Mouse (Mus musculus): Measurements from ENCODE around the gene Mctp2. TPM values are rescaled to one million over a fixed set of nuclear protein-coding genes. Genes with fewer than 3 reads are reported as not detected.

Gene Mctp2
- polyA plus RNA-seq, 1 experiment from 2014 or later: 0.34 TPM

- H3K9ac ChIP-seq (ENCODE audit: low read depth, low read length): no peak overlapping the region
- H3K27me3 ChIP-seq (ENCODE audit: control insufficient read depth, insufficient read depth, low read depth, low read length): no peaks in the 10 kb centered on the region
- no peaks in the 10 kb centered on the region for H3K4me1 ChIP-seq (ENCODE audit: control insufficient read depth, insufficient read depth, low read length)
- no peak for ATAC-seq
- WGBS: 73% methylated on average over 4 of the region's 4 CpGs
- H3K27ac ChIP-seq (ENCODE audit: low read length): no peak overlapping the region
- no peak overlapping the region for H3K4me2 ChIP-seq (ENCODE audit: low read length)
- no peaks in the 10 kb centered on the region for H3K9me3 ChIP-seq (replicated peaks; ENCODE audit: control insufficient read depth, low read length, poor library complexity, severe bottlenecking)
- no peak overlapping the region for H3K4me3 ChIP-seq (ENCODE audit: low read depth, low read length)
- no peaks in the 10 kb centered on the region for H3K36me3 ChIP-seq (ENCODE audit: control insufficient read depth, insufficient read depth, low read length)
These were observed 12.4 kb downstream of the Mctp2 start for GRCm38 (mm10) chr7:72293784-72294538.

- Histone ChIP-seq H3K4me3 (ENCODE audit: low read depth, low read length) (no peak overlapping the region), H3K27me3 (ENCODE audit: control insufficient read depth, insufficient read depth, low read depth, low read length) (no peaks in the 10 kb centered on the region), H3K9me3 (replicated peaks; ENCODE audit: control insufficient read depth, low read length, poor library complexity, severe bottlenecking) (no peaks in the 10 kb centered on the region), H3K4me1 (ENCODE audit: control insufficient read depth, insufficient read depth, low read length) (no peaks in the 10 kb centered on the region), H3K4me2 (ENCODE audit: low read length) (no peak overlapping the region), H3K9ac (ENCODE audit: low read depth, low read length) (no peak overlapping the region), H3K27ac (ENCODE audit: low read length) (no peak overlapping the region), H3K36me3 (ENCODE audit: control insufficient read depth, insufficient read depth, low read length) (no peaks in the 10 kb centered on the region)
- no peak for ATAC-seq
- WGBS: 89% methylated on average over 8 of the region's 8 CpGs
These were observed 14.0 kb downstream of the Mctp2 start for GRCm38 (mm10) chr7:72292232-72292913.

- no peak overlapping the region for H3K4me2 ChIP-seq (ENCODE audit: low read length)
- WGBS: 82% methylated on average over 3 of the region's 3 CpGs
These were observed 25.7 kb downstream of the Mctp2 start for GRCm38 (mm10) chr7:72280721-72281120.

GRCm38 (mm10) chr7:72278412-72278811 is 28.0 kb downstream of the Mctp2 start:
- Histone ChIP-seq H3K4me3 (ENCODE audit: low read depth, low read length) (no peak overlapping the region), H3K4me2 (ENCODE audit: low read length) (no peak overlapping the region), H3K4me1 (ENCODE audit: control insufficient read depth, insufficient read depth, low read length) (no peaks in the 10 kb centered on the region), H3K27me3 (ENCODE audit: control insufficient read depth, insufficient read depth, low read depth, low read length) (no peaks in the 10 kb centered on the region), H3K9ac (ENCODE audit: low read depth, low read length) (no peak overlapping the region), H3K9me3 (replicated peaks; ENCODE audit: control insufficient read depth, low read length, poor library complexity, severe bottlenecking) (no peaks in the 10 kb centered on the region), H3K36me3 (ENCODE audit: control insufficient read depth, insufficient read depth, low read length) (no peaks in the 10 kb centered on the region), H3K27ac (ENCODE audit: low read length) (no peak overlapping the region)
- ATAC-seq: no peak
- WGBS: 87% methylated on average over 2 of the region's 2 CpGs

More at GRCm38 (mm10) chr7:72280721-72281120, 25.7 kb downstream of the Mctp2 start:
- no peak overlapping the region for H3K4me3 ChIP-seq (ENCODE audit: low read depth, low read length)
- no peaks in the 10 kb centered on the region for H3K4me1 ChIP-seq (ENCODE audit: control insufficient read depth, insufficient read depth, low read length)
- no peak overlapping the region for H3K27ac ChIP-seq (ENCODE audit: low read length)
- no peaks in the 10 kb centered on the region for H3K9me3 ChIP-seq (replicated peaks; ENCODE audit: control insufficient read depth, low read length, poor library complexity, severe bottlenecking)
- no peak for ATAC-seq
- no peaks in the 10 kb centered on the region for H3K36me3 ChIP-seq (ENCODE audit: control insufficient read depth, insufficient read depth, low read length)
- H3K27me3 ChIP-seq (ENCODE audit: control insufficient read depth, insufficient read depth, low read depth, low read length): no peaks in the 10 kb centered on the region
- H3K9ac ChIP-seq (ENCODE audit: low read depth, low read length): no peak overlapping the region

GRCm38 (mm10) chr7:72275513-72275912 is 30.9 kb downstream of the Mctp2 start:
- H3K4me2 ChIP-seq (ENCODE audit: low read length): no peak overlapping the region
- H3K9ac ChIP-seq (ENCODE audit: low read depth, low read length): no peak overlapping the region
- no peaks in the 10 kb centered on the region for H3K9me3 ChIP-seq (replicated peaks; ENCODE audit: control insufficient read depth, low read length, poor library complexity, severe bottlenecking)
- 88% methylated on average over 5 of the region's 5 CpGs for WGBS
- no peak overlapping the region for H3K27ac ChIP-seq (ENCODE audit: low read length)
- H3K27me3 ChIP-seq (ENCODE audit: control insufficient read depth, insufficient read depth, low read depth, low read length): no peaks in the 10 kb centered on the region
- no peak overlapping the region for H3K4me3 ChIP-seq (ENCODE audit: low read depth, low read length)
- no peaks in the 10 kb centered on the region for H3K36me3 ChIP-seq (ENCODE audit: control insufficient read depth, insufficient read depth, low read length)
- ATAC-seq: no peak
- no peaks in the 10 kb centered on the region for H3K4me1 ChIP-seq (ENCODE audit: control insufficient read depth, insufficient read depth, low read length)

- H3K9ac ChIP-seq (ENCODE audit: low read depth, low read length): no peak overlapping the region
- H3K27ac ChIP-seq (ENCODE audit: low read length): no peak overlapping the region
- no peaks in the 10 kb centered on the region for H3K36me3 ChIP-seq (ENCODE audit: control insufficient read depth, insufficient read depth, low read length)
- no peak for ATAC-seq
- H3K4me2 ChIP-seq (ENCODE audit: low read length): no peak overlapping the region
- no peak overlapping the region for H3K4me3 ChIP-seq (ENCODE audit: low read depth, low read length)
- no peaks in the 10 kb centered on the region for H3K27me3 ChIP-seq (ENCODE audit: control insufficient read depth, insufficient read depth, low read depth, low read length)
- H3K4me1 ChIP-seq (ENCODE audit: control insufficient read depth, insufficient read depth, low read length): no peaks in the 10 kb centered on the region
- WGBS: 79% methylated on average over 6 of the region's 6 CpGs
- H3K9me3 ChIP-seq (replicated peaks; ENCODE audit: control insufficient read depth, low read length, poor library complexity, severe bottlenecking): no peaks in the 10 kb centered on the region
These were observed 34.9 kb downstream of the Mctp2 start for GRCm38 (mm10) chr7:72271546-72271945.

GRCm38 (mm10) chr7:72269994-72270393 is 36.4 kb downstream of the Mctp2 start:
- Histone ChIP-seq H3K9ac (ENCODE audit: low read depth, low read length) (no peak overlapping the region), H3K27ac (ENCODE audit: low read length) (no peak overlapping the region), H3K4me2 (ENCODE audit: low read length) (no peak overlapping the region), H3K36me3 (ENCODE audit: control insufficient read depth, insufficient read depth, low read length) (no peaks in the 10 kb centered on the region), H3K4me3 (ENCODE audit: low read depth, low read length) (no peak overlapping the region), H3K27me3 (ENCODE audit: control insufficient read depth, insufficient read depth, low read depth, low read length) (no peaks in the 10 kb centered on the region), H3K9me3 (replicated peaks; ENCODE audit: control insufficient read depth, low read length, poor library complexity, severe bottlenecking) (no peaks in the 10 kb centered on the region), H3K4me1 (ENCODE audit: control insufficient read depth, insufficient read depth, low read length) (no peaks in the 10 kb centered on the region)
- 85% methylated on average over 6 of the region's 6 CpGs for WGBS
- ATAC-seq: no peak

- WGBS: 91% methylated on average over 8 of the region's 8 CpGs
- no peak for ATAC-seq
These were observed 45.4 kb downstream of the Mctp2 start for GRCm38 (mm10) chr7:72260766-72261655.

More at GRCm38 (mm10) chr7:72260766-72261655, 45.4 kb downstream of the Mctp2 start:
- Histone ChIP-seq H3K4me2 (ENCODE audit: low read length) (no peak overlapping the region), H3K9me3 (replicated peaks; ENCODE audit: control insufficient read depth, low read length, poor library complexity, severe bottlenecking) (no peaks in the 10 kb centered on the region), H3K4me1 (ENCODE audit: control insufficient read depth, insufficient read depth, low read length) (no peaks in the 10 kb centered on the region), H3K27ac (ENCODE audit: low read length) (no peak overlapping the region), H3K4me3 (ENCODE audit: low read depth, low read length) (no peak overlapping the region), H3K9ac (ENCODE audit: low read depth, low read length) (no peak overlapping the region), H3K36me3 (ENCODE audit: control insufficient read depth, insufficient read depth, low read length) (no peaks in the 10 kb centered on the region), H3K27me3 (ENCODE audit: control insufficient read depth, insufficient read depth, low read depth, low read length) (no peaks in the 10 kb centered on the region)

Data from midbrain, embryonic 16.5 days (tissue).